Mouse (Mus musculus): ENCODE results near the gene Dpy19l3. TPM values are rescaled to one million over a fixed set of nuclear protein-coding genes. Genes with fewer than 3 reads are reported as not detected.
A peak's percentile ranks its signal among the peaks of the same experiment; 100 is the strongest.

Dpy19l3 gene
- polyA plus RNA-seq, 1 experiment from 2014 or later, result 21.1 TPM

- no peak overlapping the region for H3K27ac ChIP-seq (ENCODE audit: low read length)
- no peak overlapping the region for H3K9ac ChIP-seq (ENCODE audit: low read length)
- no peaks in the 10 kb centered on the region for H3K27me3 ChIP-seq (ENCODE audit: control insufficient read depth, insufficient read depth, low read length)
- H3K36me3 ChIP-seq (ENCODE audit: control insufficient read depth, insufficient read depth, low read length), result no peaks in the 10 kb centered on the region
- peak; percentile 51; the same call in 1 of the 2 replicates for ATAC-seq (ENCODE audit: insufficient read depth, low FRiP score)
- H3K4me2 ChIP-seq (ENCODE audit: low read depth, low read length), result peak overlapping the region; percentile 50
- no peaks in the 10 kb centered on the region for H3K9me3 ChIP-seq (replicated peaks; ENCODE audit: control insufficient read depth, low read length)
- 0 out of 2 replicates have a peak overlapping the region, but pooled peaks have one; percentile 13 for H3K4me3 ChIP-seq (replicated peaks; ENCODE audit: low read length)
- 22% methylated on average over 10 of the region's 10 CpGs for WGBS
- no peaks in the 10 kb centered on the region for H3K4me1 ChIP-seq (ENCODE audit: control insufficient read depth, insufficient read depth, low read length)
Observed at GRCm38 (mm10) chr7:35687229-35687628, 67.0 kb downstream of the Dpy19l3 start.

GRCm38 (mm10) chr7:35686756-35687155, 67.5 kb downstream of the Dpy19l3 start:
- Histone ChIP-seq H3K27me3 (ENCODE audit: control insufficient read depth, insufficient read depth, low read length) (no peaks in the 10 kb centered on the region), H3K9ac (ENCODE audit: low read length) (no peak overlapping the region), H3K36me3 (ENCODE audit: control insufficient read depth, insufficient read depth, low read length) (no peaks in the 10 kb centered on the region), H3K9me3 (replicated peaks; ENCODE audit: control insufficient read depth, low read length) (no peaks in the 10 kb centered on the region), H3K4me3 (replicated peaks; ENCODE audit: low read length) (0 out of 2 replicates have a peak overlapping the region, but pooled peaks have one; percentile 13), H3K4me1 (ENCODE audit: control insufficient read depth, insufficient read depth, low read length) (no peaks in the 10 kb centered on the region), H3K27ac (ENCODE audit: low read length) (no peak overlapping the region), H3K4me2 (ENCODE audit: low read depth, low read length) (peak overlapping the region; percentile 50)
- 22% methylated on average over 13 of the region's 13 CpGs for WGBS
- ATAC-seq (ENCODE audit: insufficient read depth, low FRiP score), result no peak

- WGBS, result 62% methylated on average over 11 of the region's 11 CpGs
- H3K4me2 ChIP-seq (ENCODE audit: low read depth, low read length), result 0 out of 2 replicates have a peak overlapping the region, but pooled peaks have one; percentile 50
- no peaks in the 10 kb centered on the region for H3K4me1 ChIP-seq (ENCODE audit: control insufficient read depth, insufficient read depth, low read length)
- no peak overlapping the region for H3K4me3 ChIP-seq (replicated peaks; ENCODE audit: low read length)
- H3K27ac ChIP-seq (ENCODE audit: low read length), result no peak overlapping the region
- no peak for ATAC-seq (ENCODE audit: insufficient read depth, low FRiP score)
- no peak overlapping the region for H3K9ac ChIP-seq (ENCODE audit: low read length)
- no peaks in the 10 kb centered on the region for H3K9me3 ChIP-seq (replicated peaks; ENCODE audit: control insufficient read depth, low read length)
- no peaks in the 10 kb centered on the region for H3K36me3 ChIP-seq (ENCODE audit: control insufficient read depth, insufficient read depth, low read length)
- H3K27me3 ChIP-seq (ENCODE audit: control insufficient read depth, insufficient read depth, low read length), result no peaks in the 10 kb centered on the region
Observed at GRCm38 (mm10) chr7:35686216-35686615, 68.0 kb downstream of the Dpy19l3 start.

GRCm38 (mm10) chr7:35683409-35684122, 70.7 kb downstream of the Dpy19l3 start:
- Histone ChIP-seq H3K9ac (ENCODE audit: low read length) (no peak overlapping the region), H3K4me2 (ENCODE audit: low read depth, low read length) (no peak overlapping the region), H3K4me3 (replicated peaks; ENCODE audit: low read length) (no peak overlapping the region), H3K36me3 (ENCODE audit: control insufficient read depth, insufficient read depth, low read length) (no peaks in the 10 kb centered on the region), H3K4me1 (ENCODE audit: control insufficient read depth, insufficient read depth, low read length) (no peaks in the 10 kb centered on the region), H3K9me3 (replicated peaks; ENCODE audit: control insufficient read depth, low read length) (no peaks in the 10 kb centered on the region), H3K27me3 (ENCODE audit: control insufficient read depth, insufficient read depth, low read length) (no peaks in the 10 kb centered on the region), H3K27ac (ENCODE audit: low read length) (no peak overlapping the region)
- 84% methylated on average over 6 of the region's 6 CpGs for WGBS
- ATAC-seq (ENCODE audit: insufficient read depth, low FRiP score), result no peak

- ATAC-seq (ENCODE audit: insufficient read depth, low FRiP score), result no peak
- no peak overlapping the region for H3K27ac ChIP-seq (ENCODE audit: low read length)
- H3K27me3 ChIP-seq (ENCODE audit: control insufficient read depth, insufficient read depth, low read length), result no peaks in the 10 kb centered on the region
- H3K4me2 ChIP-seq (ENCODE audit: low read depth, low read length), result no peak overlapping the region
- H3K4me3 ChIP-seq (replicated peaks; ENCODE audit: low read length), result no peak overlapping the region
- H3K9me3 ChIP-seq (replicated peaks; ENCODE audit: control insufficient read depth, low read length), result no peaks in the 10 kb centered on the region; the same call in 1 of the 2 replicates
- H3K36me3 ChIP-seq (ENCODE audit: control insufficient read depth, insufficient read depth, low read length), result no peaks in the 10 kb centered on the region
- H3K4me1 ChIP-seq (ENCODE audit: control insufficient read depth, insufficient read depth, low read length), result no peaks in the 10 kb centered on the region
- WGBS, result 69% methylated on average over 3 of the region's 3 CpGs
- H3K9ac ChIP-seq (ENCODE audit: low read length), result no peak overlapping the region
Observed at GRCm38 (mm10) chr7:35681559-35681958, 72.7 kb downstream of the Dpy19l3 start.

GRCm38 (mm10) chr7:35678976-35679375, 75.3 kb downstream of the Dpy19l3 start:
- no peaks in the 10 kb centered on the region for H3K4me1 ChIP-seq (ENCODE audit: control insufficient read depth, insufficient read depth, low read length)
- WGBS, result 82% methylated on average over 4 of the region's 4 CpGs
- ATAC-seq (ENCODE audit: insufficient read depth, low FRiP score), result no peak
- H3K4me3 ChIP-seq (replicated peaks; ENCODE audit: low read length), result no peak overlapping the region
- no peak overlapping the region for H3K27ac ChIP-seq (ENCODE audit: low read length)
- H3K9ac ChIP-seq (ENCODE audit: low read length), result no peak overlapping the region
- H3K4me2 ChIP-seq (ENCODE audit: low read depth, low read length), result no peak overlapping the region
- H3K27me3 ChIP-seq (ENCODE audit: control insufficient read depth, insufficient read depth, low read length), result no peaks in the 10 kb centered on the region
- no peaks in the 10 kb centered on the region; the same call in 1 of the 2 replicates for H3K9me3 ChIP-seq (replicated peaks; ENCODE audit: control insufficient read depth, low read length)
- H3K36me3 ChIP-seq (ENCODE audit: control insufficient read depth, insufficient read depth, low read length), result no peaks in the 10 kb centered on the region

GRCm38 (mm10) chr7:35668066-35669041, 85.9 kb downstream of the Dpy19l3 start:
- Histone ChIP-seq H3K27ac (ENCODE audit: low read length) (no peak overlapping the region), H3K27me3 (ENCODE audit: control insufficient read depth, insufficient read depth, low read length) (no peaks in the 10 kb centered on the region), H3K4me2 (ENCODE audit: low read depth, low read length) (no peak overlapping the region), H3K9me3 (replicated peaks; ENCODE audit: control insufficient read depth, low read length) (no peaks in the 10 kb centered on the region), H3K9ac (ENCODE audit: low read length) (no peak overlapping the region), H3K4me1 (ENCODE audit: control insufficient read depth, insufficient read depth, low read length) (no peaks in the 10 kb centered on the region), H3K36me3 (ENCODE audit: control insufficient read depth, insufficient read depth, low read length) (no peaks in the 10 kb centered on the region), H3K4me3 (replicated peaks; ENCODE audit: low read length) (no peak overlapping the region)
- 60% methylated on average over 18 of the region's 18 CpGs for WGBS
- no peak for ATAC-seq (ENCODE audit: insufficient read depth, low FRiP score)

- Histone ChIP-seq H3K9me3 (replicated peaks; ENCODE audit: control insufficient read depth, low read length) (no peaks in the 10 kb centered on the region), H3K4me3 (replicated peaks; ENCODE audit: low read length) (no peak overlapping the region), H3K4me1 (ENCODE audit: control insufficient read depth, insufficient read depth, low read length) (no peaks in the 10 kb centered on the region), H3K36me3 (ENCODE audit: control insufficient read depth, insufficient read depth, low read length) (no peaks in the 10 kb centered on the region), H3K4me2 (ENCODE audit: low read depth, low read length) (no peak overlapping the region), H3K27ac (ENCODE audit: low read length) (no peak overlapping the region), H3K27me3 (ENCODE audit: control insufficient read depth, insufficient read depth, low read length) (no peaks in the 10 kb centered on the region), H3K9ac (ENCODE audit: low read length) (no peak overlapping the region)
- no peak for ATAC-seq (ENCODE audit: insufficient read depth, low FRiP score)
- WGBS, result 61% methylated on average over 16 of the region's 16 CpGs
Observed at GRCm38 (mm10) chr7:35663790-35664376, 90.4 kb downstream of the Dpy19l3 start.
